Mouse (Mus musculus) frontal cortex, postnatal 10 days (tissue): ENCODE measurements around the gene Znrf2.
A peak's percentile ranks its signal among the peaks of the same experiment; 100 is the strongest.

Experiments
- DNase-seq, 2 experiments: peaks; one replicate each; pipeline ENCODE4 v3.0.0; 2022; ENCODE audit warnings: low spot score in 2 of 2, mixed read lengths in 1 of 2

The Znrf2 gene

DNA sequence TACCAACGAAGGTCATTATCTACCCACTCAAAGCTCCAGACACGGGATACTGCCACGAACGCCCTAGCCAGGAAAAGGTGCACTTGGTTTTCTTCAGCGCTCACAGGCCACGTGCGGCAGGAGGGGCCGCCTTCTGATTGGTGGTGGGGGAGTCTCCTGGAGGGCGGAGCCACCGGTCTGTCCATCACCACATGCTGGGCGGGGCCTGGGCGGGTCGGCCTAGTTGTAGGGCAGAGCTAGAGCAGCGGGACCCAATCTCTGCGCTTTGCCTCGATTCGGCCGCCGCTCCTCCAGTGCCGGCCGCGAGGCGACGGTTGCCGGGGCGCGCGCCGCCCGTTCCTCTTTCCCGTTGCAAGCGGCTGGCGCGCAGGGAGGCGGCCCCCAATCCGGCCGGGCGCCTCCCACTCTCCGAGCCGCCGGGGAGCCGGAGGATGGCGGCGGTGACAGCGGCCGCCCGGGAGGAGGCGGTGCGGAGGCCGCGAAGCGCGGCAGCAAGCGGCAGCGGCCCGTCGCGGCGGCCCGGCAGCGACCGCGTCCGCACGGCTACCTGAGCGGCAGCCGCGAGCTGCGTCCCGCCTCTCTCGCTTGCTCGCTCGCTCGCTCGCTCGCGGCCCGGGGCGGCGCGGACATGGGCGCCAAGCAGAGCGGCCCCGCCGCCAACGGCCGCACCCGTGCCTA is at the start of gene Znrf2:
Znrf2 (plus strand) TSS at position 529 of the 678 bp plus-strand sequence.
- peak; percentile 90 to 92 for DNase-seq

- no peak for DNase-seq
Observed at GRCm38 (mm10) chr6:54767746-54768145, 49.0 kb upstream of the Znrf2 start.

- DNase-seq: no peak
Observed at GRCm38 (mm10) chr6:54770766-54771165, 46.0 kb upstream of the Znrf2 start.

DNA sequence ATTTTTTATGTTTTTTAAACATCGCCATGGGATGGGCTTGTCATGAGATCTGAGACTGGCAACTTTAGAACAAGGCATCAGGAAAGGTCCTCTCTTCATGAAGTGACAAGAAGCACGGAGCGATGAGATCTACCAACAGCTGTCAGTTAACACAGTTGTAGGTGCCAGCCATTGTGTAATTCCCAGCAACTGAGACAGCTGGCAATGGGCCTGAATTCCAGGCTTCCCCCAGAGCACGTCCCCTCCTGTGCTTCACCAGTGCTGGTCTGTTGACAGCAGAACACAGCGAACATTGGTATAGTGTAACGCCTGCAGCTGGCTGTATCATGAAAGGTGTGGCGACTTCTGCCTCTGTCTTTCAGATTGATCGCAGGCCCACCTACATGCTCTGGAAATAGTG is 45.5 kb upstream of the Znrf2 start:
- DNase-seq: no peak

DNA sequence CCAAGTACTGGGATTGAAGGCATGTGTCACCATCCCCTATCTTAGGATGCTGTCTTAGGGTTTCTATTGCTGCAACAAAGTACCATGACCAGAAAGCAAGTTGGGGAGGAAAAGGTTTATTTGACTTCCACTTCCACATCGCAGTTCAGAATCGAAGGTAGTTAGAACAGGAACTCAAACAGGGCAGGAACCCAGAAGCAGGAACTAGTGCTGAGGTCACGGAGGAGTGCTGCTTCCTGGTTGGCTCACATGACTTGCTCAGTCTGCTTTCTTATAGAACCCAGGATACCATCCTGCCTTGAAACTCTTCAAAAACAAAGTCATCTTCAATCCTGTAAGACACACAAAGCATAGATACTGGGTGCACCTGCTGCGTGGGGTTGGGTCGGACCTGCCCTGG is 44.6 kb upstream of the Znrf2 start:
- DNase-seq: no peak

GRCm38 (mm10) chr6:54775739-54776138 is 41.0 kb upstream of the Znrf2 start:
- DNase-seq: no peak

GRCm38 (mm10) chr6:54777661-54778060 is 39.1 kb upstream of the Znrf2 start:
- no peak for DNase-seq

DNA sequence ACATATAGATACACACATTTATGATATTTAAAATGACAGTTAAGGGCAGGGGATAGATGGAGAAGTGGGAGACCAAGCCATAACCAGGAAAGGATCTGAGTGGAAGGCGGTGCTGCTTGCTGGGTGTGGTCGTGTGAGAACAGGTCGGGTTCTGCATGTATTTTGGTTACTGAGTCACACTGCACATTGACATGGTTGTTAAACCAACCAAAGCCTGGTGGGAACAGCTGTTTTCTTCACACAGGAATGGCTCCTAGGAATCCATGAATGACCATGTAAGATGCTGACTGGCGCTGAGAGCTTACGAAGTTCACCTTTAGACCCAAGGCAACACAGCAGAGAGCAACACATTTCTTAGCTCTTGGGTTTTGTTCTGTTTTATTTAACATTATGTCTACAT is 36.7 kb upstream of the Znrf2 start:
- DNase-seq: no peak

DNA sequence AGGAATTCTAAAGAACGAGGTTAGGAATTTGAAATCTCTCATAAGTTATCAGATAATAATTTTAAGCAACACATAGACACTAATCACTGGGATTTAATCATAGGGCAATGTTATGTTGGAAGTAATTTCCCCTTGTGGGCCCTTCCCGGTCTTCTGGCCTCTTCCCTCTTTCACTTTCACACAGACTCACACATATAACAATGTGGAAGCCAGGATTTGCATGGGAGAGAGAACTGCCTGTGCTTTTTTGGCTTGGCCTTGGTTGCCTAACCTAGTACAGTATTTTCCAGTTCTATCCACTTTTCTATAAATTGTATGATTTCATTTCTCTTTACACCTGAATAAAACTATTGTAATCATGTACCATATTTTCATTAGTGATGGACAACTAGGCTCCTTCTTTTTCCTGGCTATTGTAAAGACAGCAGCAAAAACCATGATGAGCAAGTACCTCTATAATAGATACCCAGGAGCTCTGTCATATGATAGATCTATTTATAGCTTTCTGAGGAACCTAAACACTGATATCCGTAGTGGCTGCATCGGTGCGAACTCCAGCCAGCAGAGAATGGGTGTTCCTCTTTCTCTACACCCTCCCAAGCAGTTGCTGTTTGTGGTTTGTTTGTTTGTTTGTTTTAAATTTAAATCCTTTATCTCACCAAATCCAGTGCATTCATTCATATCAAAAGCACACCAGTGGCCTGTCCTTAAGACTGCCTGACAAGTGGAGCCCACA is 36.0 kb upstream of the Znrf2 start:
- DNase-seq: no peak

GRCm38 (mm10) chr6:54781881-54782280 is 34.8 kb upstream of the Znrf2 start:
- DNase-seq: no peak

GRCm38 (mm10) chr6:54785098-54785730 is 31.5 kb upstream of the Znrf2 start:
- DNase-seq: peak; percentile 73 to 87

GRCm38 (mm10) chr6:54786766-54787165 is 29.9 kb upstream of the Znrf2 start:
- DNase-seq: no peak

- no peak for DNase-seq
Observed at GRCm38 (mm10) chr6:54788493-54788892, 28.2 kb upstream of the Znrf2 start.

DNA sequence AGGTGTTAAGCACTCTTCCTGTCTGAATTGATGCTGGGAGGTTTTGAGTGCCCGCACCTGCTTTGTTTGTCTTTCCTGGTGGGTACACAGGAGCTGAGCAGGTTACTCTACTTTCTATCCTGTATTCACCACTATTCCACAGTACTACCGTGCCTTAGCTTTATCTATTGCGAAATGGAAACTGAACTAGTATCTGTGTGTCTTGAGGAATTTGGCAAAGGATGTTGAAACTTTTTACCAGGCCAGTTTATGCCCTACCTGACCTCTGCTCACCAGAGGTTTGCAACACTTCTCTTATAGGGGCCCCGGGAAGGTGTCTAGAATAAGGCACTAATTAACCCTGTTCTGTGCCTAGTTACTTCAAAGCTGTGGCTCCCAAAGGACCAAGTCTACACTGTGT is 27.6 kb upstream of the Znrf2 start:
- no peak for DNase-seq

DNA sequence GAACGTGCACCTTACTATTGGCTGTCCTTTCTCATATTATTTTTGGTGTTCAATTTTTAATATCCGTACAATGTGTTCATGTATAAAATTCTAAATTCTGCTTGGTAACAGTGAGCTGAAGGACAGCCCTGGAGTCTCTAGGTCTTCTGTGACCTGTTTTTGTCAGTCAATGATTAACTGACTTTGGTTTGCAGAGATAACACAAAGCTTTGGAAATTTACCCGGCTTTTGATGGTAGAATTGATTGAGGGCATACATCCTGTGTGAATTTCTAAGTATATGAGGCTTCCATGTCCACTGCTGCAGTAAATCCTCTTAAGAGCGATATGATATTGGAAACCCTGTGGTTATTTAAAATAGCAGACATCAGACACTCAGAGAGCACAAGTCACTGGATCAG is 26.6 kb upstream of the Znrf2 start:
- no peak for DNase-seq

DNA sequence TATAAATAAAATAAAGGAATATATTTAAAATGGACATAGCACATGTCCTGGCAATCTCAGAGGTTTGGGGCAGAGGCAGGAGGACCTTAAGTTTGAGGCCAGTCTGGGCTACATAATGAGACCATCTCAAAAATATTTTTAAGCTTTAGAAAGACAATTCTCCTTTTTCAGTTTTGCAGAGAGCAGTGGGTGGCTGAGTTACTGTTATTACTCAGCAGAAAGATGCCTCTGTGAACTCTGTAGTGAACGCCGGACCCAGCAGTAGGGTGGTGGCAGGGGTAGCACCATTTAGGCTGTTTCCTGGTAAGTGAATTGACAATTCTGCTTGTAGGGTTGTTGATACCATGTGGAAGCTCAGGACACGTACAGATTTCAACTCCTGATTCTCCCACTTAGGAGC is 22.9 kb upstream of the Znrf2 start:
- DNase-seq: no peak

DNA sequence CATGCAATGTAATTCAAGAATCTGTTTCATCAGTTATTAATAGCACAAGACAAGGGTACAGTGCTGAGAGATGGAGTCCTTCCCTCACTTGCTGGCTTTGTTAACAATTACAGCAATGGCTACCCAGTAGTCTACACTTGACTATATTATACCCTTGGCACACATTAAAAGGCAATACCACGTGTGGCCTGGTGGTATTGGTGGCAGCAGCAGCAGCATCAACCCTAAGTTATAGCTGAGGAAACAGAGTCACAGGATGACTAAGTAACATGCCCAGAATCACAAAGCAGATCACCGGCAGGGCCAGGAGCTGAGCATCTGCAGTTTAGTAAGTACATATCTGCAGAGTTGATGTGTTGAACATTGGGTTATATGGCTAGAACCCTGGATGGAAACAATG is 22.3 kb upstream of the Znrf2 start:
- no peak for DNase-seq

- no peak for DNase-seq
Observed at GRCm38 (mm10) chr6:54794991-54795390, 21.7 kb upstream of the Znrf2 start.

DNA sequence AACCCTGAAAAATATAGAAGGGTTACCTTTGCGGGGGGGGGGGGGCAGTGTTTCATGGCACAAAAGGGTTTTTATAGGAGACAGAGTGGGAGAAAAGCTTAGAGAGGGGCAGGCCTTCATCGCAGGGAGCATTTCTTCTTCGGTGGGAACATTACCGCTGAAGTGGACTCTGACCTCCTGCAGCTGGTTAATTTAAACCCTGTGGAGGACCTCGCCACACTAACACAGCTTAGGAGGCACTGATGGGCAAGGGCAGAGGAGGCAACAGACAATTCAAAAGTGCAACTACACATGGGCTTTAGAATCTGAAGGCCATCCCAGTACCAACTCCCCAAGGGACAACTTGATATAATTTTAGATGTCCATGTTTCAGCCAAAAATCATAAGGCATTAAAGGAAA is 20.7 kb upstream of the Znrf2 start:
- no peak for DNase-seq

DNA sequence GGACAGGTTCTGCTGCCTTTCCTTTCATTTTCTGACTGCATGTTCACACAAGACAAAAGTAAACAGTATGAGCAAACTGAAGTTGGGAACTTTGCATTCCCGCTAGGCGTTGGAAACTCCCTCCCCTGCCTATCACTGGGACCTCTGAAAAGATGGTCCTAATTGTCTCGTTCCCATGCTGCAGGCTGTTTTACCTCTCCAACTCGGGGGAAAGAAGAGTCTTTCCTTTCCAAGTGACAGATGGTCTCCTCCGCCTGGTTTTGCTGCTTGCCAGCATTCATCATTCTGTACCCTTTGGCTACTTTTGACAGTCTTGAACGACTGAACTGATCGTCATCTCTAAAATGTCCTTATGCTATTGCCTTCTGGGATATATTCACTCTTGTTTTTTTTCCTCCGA is 14.4 kb upstream of the Znrf2 start:
- no peak for DNase-seq

DNA sequence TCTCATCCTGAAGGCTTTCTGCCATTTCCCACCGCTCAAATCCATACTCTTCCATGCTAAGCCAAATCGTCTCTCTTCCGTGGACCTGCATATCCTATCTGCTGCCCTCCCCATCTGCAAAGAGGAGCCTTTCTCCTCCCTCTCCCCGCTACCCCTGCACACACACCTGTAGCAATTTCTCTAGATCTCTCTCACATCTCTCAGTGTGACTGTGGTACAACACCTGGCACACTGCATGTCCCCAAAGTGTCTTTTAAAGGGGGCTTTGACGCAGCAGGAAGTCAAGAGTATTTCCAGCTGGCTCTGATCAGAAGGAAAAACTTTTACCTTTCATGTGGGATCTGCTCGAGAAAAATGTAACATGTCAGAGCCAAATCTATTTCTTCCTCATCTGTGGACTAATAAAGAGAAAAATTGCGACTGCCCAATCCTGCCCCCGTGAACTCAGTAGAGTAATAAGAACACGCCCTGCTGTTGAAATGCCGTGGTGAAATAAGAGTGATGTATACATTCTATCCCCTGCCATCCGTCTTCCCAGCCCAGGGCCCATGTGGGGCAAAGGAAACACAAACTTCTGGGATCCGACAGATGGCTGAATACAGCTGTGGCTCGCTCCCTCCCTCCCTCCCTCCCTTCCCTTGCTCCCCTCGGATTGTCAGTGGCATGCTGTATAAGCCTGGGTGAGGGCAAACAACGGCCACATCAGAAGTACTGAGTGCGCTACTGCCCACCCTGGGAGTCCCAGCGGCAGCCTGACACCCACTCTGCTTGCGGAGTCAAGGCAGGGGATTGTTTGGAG is 12.5 kb upstream of the Znrf2 start:
- DNase-seq: no peak

DNA sequence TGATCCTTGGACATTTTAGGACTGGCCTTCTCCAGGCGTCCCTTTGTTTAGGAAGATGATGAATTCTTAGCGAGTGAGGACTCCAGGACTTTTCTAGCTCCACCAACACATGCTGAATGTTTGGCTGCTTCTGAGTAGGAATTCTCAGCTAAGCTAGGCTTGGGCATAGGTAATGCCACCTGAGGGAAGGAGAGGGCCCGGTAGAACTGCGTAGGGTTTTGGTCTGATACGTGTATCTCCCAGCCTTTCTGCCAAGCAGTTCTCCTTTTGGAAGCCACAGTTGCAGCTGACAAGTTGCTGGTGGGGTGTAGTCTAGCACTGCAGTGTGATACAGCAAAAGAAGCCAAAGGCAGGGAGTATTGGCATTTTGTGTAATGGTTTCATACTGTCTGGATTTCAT is 10.9 kb upstream of the Znrf2 start:
- no peak for DNase-seq
